Mouse (Mus musculus): ENCODE measurements at regions not wholly inside any gene's neighbourhood (a gene's known extent, or its start where the extent isn't known, plus 50 kb on each side); places are given as distances from the start of the nearest gene placed in this dataset.

GRCm38 (mm10) chr16:66257921-66258320, 442.9 kb downstream of the Vgll3 start:
- DNase-seq = peak; percentile 6 to 17

DNA sequence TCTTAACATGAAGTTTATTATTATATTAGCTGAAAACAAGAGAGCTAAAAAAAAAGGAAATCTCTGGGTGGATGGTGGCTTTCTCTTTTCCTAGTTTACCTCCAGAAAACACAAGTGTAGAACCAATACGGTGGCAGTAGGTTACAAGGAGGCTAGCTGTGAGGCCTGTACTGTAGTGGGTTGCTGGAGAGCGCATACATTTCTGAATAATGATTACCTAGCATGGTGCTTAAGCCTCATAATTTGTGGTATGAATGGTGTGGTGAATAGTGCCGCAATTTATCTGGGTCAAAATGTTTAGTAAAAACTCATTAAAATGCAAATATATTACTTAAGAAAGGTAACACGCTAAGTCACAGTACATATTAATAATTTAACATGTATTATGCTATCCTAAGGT, 453.9 kb downstream of the Vgll3 start:
- no peak for DNase-seq

DNA sequence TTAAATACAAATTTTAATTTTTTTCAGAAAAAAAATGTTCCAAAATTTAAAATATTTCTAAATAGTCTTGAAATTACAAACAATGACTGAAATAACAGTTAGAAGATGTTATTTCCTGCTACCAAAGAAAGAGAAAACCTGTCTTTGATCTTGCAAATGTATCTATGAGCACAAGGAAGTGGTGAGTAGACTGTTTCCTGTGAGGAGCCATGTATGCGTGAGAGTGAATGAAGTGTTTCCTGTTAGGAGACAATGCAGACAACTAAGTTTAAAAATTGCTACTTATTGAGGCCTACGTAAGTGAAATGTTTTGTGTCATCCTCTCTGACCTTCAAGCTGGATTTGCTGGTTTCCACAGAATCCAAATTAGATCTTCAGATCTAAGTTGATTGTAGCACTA, 461.6 kb downstream of the Vgll3 start:
- DNase-seq = no peak

All from cerebellum, adult 18-20 months (tissue).